Mouse (Mus musculus) gastrocnemius, adult 8-10 months (tissue): ENCODE measurements around the gene Wscd2. TPM values are rescaled to one million over a fixed set of nuclear protein-coding genes. Genes with fewer than 3 reads are reported as not detected.
A peak's percentile ranks its signal among the peaks of the same experiment; 100 is the strongest.

Source experiments
- DNase-seq, 2 experiments: peaks; one replicate each; pipeline ENCODE4 v3.0.0; 2022; ENCODE audit warnings: low spot score in 2 of 2
- total RNA-seq, 4 experiments: library from RNA; stranded (reverse); gene quantifications; 2 replicates each; pipeline ENCODE4 v1.2.4; 2022

The Wscd2 gene
- total RNA-seq, result under 1 TPM; 0.13 to 0.29 (median 0.15) TPM

DNA sequence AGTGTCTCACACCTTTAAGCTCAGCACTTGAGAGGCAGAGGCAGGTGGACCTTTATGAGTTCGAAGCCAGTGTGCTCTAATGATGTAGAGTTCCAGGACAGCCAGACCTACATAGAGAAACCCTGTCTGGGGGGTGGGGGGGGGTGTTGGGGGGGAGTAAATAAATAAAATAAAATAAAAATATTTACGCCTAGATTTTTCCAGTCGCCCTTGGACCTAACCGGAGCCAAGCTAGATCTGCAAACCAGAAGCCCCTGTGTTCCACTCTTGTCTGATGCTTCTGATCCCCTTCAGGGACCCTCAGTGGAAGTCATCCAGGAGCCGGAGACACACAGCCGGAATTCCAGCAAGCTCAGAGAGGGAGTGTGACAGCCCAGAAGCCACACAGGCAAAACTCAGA lies at the start of gene Wscd2:
Gene Wscd2, plus strand, starts transcription at position 301 of the 400 bp plus-strand sequence.
- no peak for DNase-seq

DNA sequence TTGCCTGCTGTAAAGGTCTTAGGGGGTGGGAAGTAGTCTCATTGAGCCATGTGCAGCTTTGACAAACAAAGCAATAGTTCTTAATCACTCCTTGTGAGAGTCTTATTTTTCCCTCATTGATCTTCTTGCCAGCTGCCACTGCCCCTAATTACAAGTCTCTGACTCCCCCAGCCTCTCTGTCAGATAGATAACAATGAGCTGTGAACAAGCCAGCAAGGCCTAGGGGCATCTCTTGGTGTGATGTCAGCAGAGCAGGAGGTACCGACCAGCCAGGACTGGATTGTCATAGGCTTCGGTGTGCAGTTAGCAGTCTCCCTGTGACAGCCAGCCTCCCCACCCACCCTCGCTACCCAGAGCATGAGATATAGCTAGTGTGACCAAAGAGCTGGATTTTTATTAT lies 48.0 kb upstream of the Wscd2 start:
- no peak for DNase-seq

DNA sequence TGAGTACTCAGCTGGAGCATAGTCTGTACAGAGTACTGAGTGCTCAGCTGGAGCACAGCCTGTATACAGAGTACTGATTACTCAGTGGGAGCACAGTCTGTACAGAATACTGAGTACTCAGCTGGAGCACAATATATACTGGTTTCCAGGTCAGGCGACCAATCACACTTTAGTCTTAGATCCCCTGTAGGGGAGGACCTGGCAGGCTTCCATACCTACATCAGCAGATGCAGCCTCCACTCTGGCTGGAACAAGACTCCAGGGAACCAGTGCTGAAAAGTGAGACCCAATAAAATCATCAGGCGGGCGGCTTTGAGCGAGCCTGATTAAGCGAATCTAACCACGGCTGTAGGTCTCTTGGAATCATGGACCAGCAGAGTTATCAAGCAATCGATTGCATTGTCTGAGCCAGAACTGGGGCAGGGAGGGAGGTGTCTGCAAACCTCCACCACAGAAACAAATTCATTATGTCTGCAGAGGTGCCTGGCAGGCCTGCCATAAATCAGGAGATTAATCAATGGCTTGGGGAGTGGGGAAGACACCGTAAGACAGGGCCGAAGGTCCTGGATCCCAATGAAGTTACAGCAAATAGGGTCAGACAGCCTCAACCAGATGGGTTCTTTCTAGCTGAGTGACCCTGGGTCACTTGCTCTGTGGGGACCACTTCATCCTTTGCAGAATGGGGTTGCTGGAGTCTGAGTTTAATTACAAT lies 42.0 kb upstream of the Wscd2 start:
- no peak for DNase-seq

DNA sequence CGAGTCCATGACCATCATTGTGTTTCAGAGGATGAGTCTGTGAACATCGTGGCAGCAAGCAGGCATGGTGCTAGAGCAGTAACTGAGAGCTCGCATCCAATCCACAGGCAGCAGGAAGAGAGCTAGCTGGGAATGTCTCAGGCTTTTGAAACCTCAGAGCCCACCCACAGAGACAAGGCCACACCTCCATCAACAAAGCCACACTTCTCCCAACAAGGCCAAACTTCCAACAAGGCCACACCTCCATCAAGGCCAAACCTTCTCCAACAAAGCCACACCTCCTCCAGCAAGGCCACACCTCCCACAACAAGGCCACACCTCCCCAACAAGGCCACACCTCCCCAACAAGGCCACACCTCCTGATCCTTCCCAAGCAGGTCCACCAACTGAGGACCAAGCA lies 40.8 kb upstream of the Wscd2 start:
- no peak for DNase-seq

DNA sequence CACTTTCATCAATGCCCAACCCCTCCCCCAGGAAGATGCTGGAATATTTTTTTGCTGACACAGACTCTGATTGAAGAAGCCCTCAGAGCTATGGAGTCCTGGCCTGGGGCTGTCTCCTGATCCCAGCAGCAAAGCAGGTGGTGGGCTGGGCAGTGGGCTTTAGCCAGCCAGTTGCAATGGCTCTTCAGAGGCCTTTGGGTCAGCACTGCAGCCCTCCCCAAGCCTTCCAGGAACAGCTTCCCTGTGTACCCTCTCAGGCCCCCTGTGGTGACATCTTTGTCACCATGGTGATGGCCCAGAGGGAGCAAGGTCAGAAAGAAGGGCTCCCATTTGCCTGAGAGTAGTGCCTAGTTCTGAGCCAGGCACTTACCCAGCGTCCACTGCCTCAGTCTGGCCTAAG lies 37.4 kb upstream of the Wscd2 start:
- no peak for DNase-seq

DNA sequence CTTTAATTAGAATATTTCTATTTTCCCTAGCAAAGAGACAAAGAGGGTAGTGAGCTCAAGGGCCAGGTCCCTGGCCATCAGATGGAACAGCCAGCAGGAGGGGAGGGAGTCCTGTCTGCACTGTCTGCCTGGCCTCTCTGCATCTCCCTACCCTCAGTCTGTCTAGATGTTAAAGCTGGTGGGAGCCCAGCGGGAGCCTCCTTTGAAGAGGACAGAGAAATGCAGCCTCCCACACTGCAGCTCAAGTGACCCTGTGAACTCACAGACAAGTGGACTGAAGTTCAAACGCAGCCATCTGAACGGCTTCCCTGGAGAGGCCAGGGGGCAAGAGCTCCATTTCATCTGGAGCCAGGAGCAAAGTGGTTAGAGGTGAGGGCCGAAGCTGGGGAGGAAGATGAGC lies 36.8 kb upstream of the Wscd2 start:
- no peak for DNase-seq

DNA sequence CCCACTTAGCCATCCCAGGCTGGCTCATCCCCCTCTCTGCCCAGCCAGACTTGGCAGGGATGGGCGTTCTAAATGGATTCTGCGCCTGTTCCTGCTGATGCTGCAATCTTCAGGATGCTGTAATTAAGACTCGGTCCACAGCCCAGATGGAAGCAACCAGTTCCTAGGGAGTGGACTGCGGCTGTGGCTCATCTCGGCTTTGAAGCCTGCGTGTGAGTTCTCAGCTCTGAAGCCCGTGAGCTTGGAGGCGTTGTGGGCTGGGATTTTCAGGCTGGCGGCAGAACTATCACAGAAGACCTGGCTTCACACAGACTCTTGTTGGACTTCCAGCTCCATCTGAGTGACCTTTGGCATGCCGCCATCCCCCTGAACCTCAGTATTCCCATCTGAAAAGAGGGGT lies 34.1 kb upstream of the Wscd2 start:
- no peak for DNase-seq

DNA sequence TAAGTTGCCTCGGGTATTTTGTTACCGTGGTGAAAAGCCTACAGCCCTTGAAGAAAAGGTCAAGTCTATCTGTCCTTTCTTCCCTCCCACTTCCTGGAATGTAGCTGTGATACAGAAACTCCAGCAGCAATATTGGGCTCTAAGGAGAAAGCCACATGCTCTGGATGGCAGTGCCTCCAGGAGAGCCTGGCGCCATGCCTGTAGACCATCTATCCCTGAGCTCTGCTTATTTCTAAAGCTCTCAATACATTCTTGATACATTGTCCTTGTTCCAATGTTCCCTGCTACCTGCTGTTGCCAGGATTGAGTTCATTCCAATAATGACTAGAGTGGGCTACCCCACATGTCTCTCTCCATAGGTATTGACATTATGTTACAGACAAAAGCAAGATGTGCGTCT lies 33.4 kb upstream of the Wscd2 start:
- DNase-seq, result no peak

DNA sequence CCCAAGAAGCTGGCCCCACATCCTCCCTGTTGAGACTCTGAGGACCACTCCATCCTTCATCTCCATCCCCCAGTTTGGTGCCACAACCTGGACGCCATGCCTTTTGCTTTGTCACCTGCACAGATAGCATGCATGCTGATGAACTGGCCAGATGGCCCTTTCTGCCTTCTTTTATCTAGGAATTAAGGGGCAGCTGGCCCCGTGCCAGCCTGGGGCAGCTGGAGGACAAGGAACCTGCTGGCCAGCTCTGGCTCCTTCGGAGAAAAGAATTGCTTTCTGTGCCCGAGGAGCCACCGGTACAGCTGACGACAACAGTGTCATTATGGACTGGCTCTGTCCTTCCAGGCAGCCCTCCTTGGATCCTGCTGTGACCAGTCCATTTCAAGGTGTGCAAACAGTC lies 32.9 kb upstream of the Wscd2 start:
- no peak for DNase-seq

DNA sequence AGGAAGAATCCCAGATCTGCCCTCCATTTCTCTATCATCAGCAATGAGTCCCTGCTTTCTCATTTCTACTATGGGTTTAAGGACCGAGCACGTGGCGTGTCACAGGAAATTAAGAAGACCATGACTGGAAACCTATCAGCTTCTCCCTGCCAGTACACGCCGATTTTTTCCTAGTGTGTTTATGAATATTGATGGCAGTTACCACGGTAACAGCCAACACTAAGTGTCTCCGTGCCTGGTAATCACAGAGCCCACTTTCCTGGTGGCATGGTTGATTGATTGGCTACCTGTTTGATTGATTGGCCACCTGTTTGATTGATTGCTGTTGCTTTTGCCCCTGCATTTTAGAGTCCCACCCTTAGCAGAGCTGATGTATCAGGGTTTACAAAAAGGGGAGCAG lies 30.2 kb upstream of the Wscd2 start:
- no peak for DNase-seq

DNA sequence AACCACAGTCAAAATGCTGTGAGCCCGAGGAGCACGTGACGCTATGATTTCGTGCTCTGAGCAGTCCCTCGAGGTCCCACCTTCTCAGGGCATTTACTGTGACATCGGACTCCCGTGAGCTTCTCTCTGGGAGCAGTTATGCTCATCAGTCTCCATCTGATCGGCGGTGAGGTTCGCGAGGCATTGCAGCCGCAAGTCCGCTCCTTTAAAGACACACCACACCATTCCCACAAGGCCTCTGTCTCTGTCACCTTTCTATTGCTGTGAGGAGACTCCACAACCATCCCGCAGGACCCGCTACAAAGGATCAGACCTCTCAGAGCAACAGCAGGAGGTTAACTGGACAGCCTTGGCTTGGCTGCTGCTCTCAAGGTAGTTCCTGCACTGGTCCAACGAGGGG lies 28.6 kb upstream of the Wscd2 start:
- DNase-seq, result no peak

DNA sequence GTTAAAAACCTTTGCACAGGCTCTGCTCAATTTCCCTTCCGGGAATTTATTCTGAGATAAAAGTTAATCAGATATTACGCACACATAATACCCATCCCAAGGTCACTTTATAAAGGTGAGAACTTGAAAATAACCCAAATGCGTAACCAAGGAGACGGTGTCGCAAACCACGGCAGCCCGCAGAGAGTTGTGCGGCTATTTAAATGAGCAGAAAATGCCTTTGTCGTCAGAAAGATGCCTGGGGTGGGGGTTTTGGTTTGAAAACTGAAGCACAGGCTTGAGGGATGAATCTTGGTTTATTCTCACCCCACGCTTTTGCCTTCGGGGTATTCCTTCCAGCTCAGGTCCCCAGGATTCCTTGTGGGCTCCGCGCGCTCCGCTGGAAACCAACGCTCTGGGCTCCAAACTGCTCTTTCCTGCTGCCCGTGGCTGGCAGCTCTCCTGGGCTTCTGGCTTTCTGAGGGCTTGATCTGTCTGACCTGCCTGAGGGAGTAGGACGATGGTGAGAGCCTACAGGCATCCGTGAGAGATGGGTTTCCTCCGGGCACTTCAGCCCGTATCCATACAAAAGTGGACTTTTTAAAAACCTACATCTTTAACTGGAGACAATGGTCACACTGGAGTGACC lies 28.0 kb upstream of the Wscd2 start:
- DNase-seq, result no peak

DNA sequence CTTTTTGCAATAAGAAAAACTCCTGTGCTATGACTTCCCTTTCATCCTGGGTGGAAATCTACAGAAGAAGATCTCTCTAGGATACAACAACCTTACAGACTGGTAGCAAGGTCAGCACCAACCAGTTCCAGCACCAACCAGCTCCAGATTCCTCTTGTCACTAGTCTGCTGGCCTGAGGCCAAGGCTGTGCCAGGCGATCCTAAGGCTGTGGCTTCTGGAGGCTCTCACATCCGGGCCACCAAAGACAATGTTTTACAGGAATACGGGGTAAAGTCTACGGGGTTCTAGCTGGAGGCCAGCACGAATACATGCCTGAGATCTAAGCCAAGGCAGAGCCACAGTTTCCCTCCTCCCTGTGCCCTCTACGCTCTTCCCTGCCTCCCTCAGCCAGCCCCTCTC lies 25.4 kb upstream of the Wscd2 start:
- DNase-seq, result no peak

DNA sequence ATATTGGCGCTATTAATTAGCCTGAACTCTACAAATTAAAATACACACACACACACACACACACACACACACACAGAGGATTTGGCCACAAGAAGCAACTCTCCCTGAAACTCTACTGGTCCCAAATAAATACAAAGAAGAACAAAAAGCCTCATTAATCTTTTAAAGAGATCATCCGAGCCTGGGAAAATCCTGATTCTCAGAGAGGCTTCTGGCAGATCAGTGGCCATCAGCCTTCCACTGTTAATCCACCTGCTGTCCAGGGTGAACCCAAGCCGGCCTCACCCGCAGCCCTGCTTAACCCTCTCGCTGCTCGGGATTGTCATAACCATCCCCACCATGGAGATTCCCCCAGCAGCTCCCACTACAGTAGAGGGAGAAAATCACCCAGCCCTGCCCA lies 23.6 kb upstream of the Wscd2 start:
- no peak for DNase-seq

DNA sequence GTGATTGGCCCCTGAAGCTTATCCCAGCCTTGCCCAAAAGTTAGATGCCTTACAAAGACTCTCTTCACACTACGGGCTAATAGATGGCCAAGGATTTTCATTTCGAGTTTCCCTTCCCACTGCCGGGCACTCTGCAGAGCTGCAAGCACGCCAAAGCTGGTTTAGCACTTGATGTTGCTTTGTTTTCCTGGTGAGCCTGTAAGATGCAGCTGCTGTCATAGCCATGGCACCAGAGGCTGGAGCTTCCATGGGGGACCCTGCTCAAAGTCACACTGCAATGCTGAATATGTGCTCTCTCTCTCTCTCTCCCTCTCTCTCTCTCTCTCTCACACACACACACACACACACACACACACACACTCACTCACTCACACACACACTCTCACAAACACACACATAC lies 23.1 kb upstream of the Wscd2 start:
- no peak for DNase-seq

DNA sequence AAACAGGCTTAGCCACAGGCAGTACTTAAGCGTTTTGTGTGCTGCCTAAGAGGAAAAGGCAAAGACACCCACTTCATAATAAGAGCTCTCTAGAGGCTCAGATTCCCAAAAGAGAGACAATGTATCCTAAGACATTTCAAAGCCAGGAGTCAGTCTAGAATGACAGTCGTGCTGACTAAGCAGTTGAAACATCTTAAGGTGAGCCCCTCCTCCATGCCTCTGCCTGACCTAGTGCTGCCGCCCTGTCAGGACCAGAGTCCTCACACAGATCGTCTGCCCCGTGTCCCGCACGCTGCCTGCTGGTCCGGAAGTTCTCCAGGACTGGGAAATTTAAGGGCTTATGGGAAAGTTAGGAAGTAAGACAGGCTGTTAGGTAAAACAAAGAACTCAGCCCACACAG lies 22.4 kb upstream of the Wscd2 start:
- DNase-seq, result no peak

DNA sequence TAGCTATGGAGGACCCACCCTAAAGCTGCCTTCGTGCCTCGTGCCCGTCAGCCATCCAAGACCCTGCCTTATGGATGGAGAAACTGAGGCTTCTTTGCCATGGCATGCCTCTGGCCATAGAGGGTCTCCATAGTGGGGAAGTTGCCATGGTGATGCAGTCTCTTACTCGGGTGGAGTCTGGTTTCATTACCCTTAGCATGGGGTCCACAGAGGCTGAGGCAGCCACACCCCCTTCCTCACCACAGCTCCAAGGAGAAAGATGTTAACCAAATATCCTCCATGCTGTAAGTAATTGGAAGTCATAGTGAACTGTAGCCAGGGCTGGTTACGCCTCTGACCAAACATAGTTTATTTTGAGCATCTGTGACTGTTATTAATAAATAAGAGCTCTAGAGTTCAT lies 21.5 kb upstream of the Wscd2 start:
- no peak for DNase-seq

DNA sequence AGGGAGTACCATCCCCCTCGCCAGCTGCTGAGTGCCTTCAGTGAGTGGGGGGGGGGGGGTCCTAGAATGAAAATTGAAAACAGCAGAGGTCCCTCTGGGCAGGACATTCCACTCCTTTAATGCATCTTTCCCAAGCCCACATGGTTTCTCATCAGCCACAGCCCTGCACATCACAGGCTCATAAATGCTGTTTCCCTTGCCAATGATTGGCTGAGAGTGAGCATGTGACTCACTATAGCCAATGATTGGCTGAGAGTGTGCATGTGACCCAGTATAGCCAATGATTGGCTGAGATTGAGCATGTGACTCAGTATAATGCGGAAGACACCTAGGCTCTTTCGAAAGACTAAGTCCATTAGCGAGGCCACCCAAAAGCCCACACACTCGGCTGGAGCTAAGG lies 20.9 kb upstream of the Wscd2 start:
- no peak for DNase-seq

DNA sequence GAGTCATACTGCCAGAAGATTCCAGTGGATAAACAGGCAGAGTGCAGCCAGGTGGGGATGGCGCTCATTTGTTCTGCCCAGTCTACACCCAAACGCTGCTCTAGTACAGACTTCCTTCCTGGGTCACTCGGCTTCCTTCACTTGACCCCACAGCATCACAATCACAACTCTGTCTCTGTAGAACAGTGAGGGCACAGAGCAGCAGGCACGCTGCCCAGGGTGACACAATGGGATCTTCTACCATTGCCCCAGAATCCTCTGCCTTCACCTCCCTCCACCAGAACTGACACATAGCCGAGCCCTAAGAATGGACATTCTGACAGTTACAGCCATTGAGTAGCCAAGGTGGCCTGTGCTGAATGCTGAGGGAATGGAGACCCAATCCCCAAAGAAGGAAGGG lies 20.3 kb upstream of the Wscd2 start:
- DNase-seq, result no peak

DNA sequence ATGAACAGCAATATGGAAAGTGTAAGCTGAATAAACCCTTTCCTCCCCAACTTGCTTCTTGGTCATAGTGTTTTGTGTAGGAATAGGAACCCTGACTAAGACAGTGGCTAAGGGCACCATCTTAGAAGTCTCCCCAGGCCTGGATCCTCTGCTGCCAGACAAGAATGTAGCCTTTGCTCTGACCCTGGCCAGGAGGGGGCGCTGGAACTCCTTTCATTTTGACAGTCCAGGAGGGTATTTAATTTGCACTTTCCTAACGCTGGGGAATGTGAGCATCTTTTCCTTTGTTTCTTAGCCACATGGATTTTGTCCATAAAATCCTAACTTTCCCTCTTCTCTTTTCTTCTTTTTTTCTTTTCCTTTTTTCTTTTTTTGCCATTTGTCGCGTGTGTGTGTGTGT lies 18.7 kb upstream of the Wscd2 start:
- DNase-seq, result peak; percentile 44 to 50

DNA sequence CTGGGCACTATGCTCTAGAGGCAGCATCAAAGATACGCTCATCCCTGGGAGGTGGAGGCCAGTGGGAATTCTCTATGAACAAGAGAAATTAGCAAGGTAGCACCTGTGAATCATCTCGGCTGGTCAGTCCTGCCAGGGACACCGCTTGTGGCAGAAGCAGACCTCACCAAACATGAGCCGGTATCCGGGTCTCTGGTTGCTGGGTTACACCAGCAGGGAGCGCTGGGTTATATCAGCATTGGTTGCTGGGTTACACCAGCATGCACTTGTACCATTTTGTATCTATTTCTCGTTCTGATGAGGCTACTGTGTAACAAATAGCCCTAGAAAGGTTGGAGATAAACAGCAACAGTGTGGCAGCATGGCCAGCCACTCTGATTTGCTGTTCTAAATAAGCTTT lies 17.8 kb upstream of the Wscd2 start:
- DNase-seq, result no peak

DNA sequence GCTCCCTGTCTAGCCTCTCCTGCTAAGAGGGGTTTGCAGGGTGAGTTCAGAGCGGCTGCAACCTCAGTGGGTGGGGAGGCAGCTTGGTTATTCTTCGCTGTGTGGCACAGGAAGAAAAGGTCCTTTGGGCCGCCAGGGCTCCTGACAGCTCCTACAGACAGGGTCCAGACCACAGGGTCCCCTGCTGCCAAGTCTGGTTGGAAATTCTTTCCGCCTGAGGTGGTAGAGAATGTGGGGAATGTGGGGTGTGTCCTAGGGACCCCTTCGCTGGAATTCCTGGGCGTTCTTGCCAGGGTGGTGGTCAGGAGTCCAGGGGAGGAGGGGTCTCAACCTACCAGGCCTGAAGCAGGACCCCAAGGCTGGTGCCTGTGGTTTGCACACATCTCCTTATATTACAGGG lies 13.3 kb upstream of the Wscd2 start:
- DNase-seq, result no peak

DNA sequence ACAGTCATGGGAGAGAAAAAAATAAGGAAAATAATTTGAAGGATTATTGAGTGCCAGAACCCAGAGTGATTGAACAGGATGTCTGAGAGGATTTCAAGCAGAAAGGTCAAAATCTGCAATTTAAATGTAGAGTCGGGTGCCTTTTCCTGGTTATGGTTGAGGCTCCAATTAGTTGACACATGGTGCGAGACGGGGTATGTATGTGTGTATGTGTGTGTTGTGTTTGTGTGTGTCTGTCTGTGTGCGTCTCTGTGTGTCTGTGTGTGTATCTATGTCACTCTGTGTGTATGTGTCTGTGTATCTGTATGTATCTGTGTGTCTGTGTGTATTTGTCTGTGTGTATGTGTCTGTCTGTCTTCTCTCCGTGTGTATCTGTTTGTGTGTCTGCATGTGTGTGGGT lies 11.1 kb upstream of the Wscd2 start:
- DNase-seq, result no peak

DNA sequence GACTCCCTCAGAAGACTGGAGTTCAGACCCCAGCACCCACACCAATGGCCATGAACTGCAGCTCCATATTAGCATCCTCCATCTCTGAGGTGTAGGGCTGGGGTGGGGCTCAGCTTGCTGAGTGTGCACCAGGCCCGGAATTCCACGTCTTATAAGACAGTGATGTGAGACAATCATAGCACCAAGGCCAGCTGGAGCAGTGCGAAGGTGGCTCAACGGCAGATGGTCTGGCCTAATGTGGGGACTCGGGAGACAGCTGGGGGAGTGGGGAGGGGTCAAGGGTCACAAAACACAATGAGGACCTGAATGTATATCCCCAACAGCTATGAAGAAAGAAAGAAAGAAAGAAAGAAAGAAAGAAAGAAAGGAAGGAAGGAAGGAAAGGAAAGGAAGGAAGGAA lies 9.7 kb upstream of the Wscd2 start:
- no peak for DNase-seq
